Mouse (Mus musculus) adrenal gland, postnatal 36 days (tissue): ENCODE measurements at regions not wholly inside any gene's neighbourhood (a gene's known extent, or its start where the extent isn't known, plus 50 kb on each side); places are given as distances from the start of the nearest gene placed in this dataset.

ENCODE experiments used
- DNase-seq, 2 experiments: peaks; one replicate each; pipeline ENCODE4 v3.0.0; 2021; ENCODE audit warnings: mixed read lengths in 1 of 2

- DNase-seq = no peak
Observed at GRCm38 (mm10) chr6:35605100-35605499, 65.4 kb upstream of the Mtpn start.

GRCm38 (mm10) chr6:35601373-35601772 is 61.7 kb upstream of the Mtpn start:
- no peak for DNase-seq

GRCm38 (mm10) chr6:35599841-35600240 is 60.2 kb upstream of the Mtpn start:
- no peak for DNase-seq

- no peak for DNase-seq
Observed at GRCm38 (mm10) chr6:35598406-35599185, 58.9 kb upstream of the Mtpn start.

- no peak for DNase-seq
Observed at GRCm38 (mm10) chr6:35595012-35595411, 55.3 kb upstream of the Mtpn start.

- no peak for DNase-seq
Observed at GRCm38 (mm10) chr6:35592234-35592633, 52.5 kb upstream of the Mtpn start.
